Mouse (Mus musculus) hindbrain, embryonic 11.5 days (tissue): Measurements from ENCODE around the gene Gm10668. TPM values are rescaled to one million over a fixed set of nuclear protein-coding genes. Genes with fewer than 3 reads are reported as not detected.
"Not testable (repeated sequence)": the region's sequence is repeated elsewhere in the genome, so short reads cannot be mapped to it uniquely, and the experiment has no call there.

Experiments
- ATAC-seq: fragments of 200-750 bp; cut with Nextera tagmentation; 2 replicates; pipeline ENCODE4 v1.8.0; 2017; ENCODE audit warnings: mild to moderate bottlenecking, moderate TSS enrichment, moderate library complexity; ENCODE audit not compliant: low FRiP score
- DNase-seq: peaks from one replicate; pipeline ENCODE4 v3.0.0-alpha.2; 2015; ENCODE audit warnings: low spot score
- H3K27ac ChIP-seq: fragments of 300-500 bp; sonication (generic); 2 replicates; pipeline ENCODE4 v1.5.1; 2014; ENCODE audit warnings: mild to moderate bottlenecking, low read depth, low read length
- H3K27me3 ChIP-seq: fragments of 300-500 bp; sonication (generic); 2 replicates; pipeline ENCODE4 v1.6.1; 2014; ENCODE audit warnings: mild to moderate bottlenecking, low read length, moderate library complexity, mixed read lengths; ENCODE audit not compliant: control insufficient read depth, insufficient read depth
- H3K36me3 ChIP-seq: fragments of 300-500 bp; sonication (generic); 2 replicates; pipeline ENCODE4 v1.6.1; 2014; ENCODE audit warnings: mild to moderate bottlenecking, low read length, moderate library complexity, mixed read lengths; ENCODE audit not compliant: control insufficient read depth, insufficient read depth
- H3K4me1 ChIP-seq: fragments of 300-500 bp; sonication (generic); replicated peaks from 2 replicates; pipeline ENCODE4 v1.6.1; 2014; ENCODE audit warnings: low read length, mixed read lengths; ENCODE audit not compliant: control insufficient read depth, insufficient read depth
- H3K4me2 ChIP-seq: fragments of 300-500 bp; sonication (generic); replicated peaks from 2 replicates; pipeline ENCODE4 v1.6.1; 2014; ENCODE audit warnings: mild to moderate bottlenecking, low read depth, low read length
- H3K4me3 ChIP-seq: fragments of 300-500 bp; sonication (generic); 2 replicates; pipeline ENCODE4 v1.5.1; 2014; ENCODE audit warnings: low read depth, low read length
- H3K9ac ChIP-seq: fragments of 300-500 bp; sonication (generic); 2 replicates; pipeline ENCODE4 v1.6.1; 2014; ENCODE audit warnings: low read depth, low read length
- H3K9me3 ChIP-seq: fragments of 300-500 bp; sonication (generic); 2 replicates; pipeline ENCODE4 v1.6.1; 2016; ENCODE audit warnings: low read length; ENCODE audit not compliant: control insufficient read depth
- WGBS: fragments of 180-500 bp; shearing (Covaris S2); extraction: QIAGEN DNeasy Blood & Tissue Kit; methylation state at CpG from one replicate; pipeline ENCODE4 v1.1.7; 2014; 5-methylcytosine and 5-hydroxymethylcytosine counted together
- polyA plus RNA-seq: library from polyadenylated mRNA; unstranded; fragments of >200 nt; fragmentation: Nextera tagmentation; extraction: Ambion mirVana; gene quantifications from 2 replicates; pipeline ENCODE4 v1.2.1, GENCODE M21; 2014

The Gm10668 gene
- polyA plus RNA-seq, result not detected in 2 replicates

- H3K36me3 ChIP-seq, H3K27me3 ChIP-seq, H3K9me3 ChIP-seq, H3K27ac ChIP-seq, H3K4me3 ChIP-seq, H3K4me2 ChIP-seq, DNase-seq, H3K9ac ChIP-seq, ATAC-seq, H3K4me1 ChIP-seq: not testable (repeated sequence)
- no CpG with 5 or more reads among the region's 1 CpGs for WGBS
Measured at GRCm38 (mm10) chr7:20730524-20730923, at the start of gene Gm10668. TSS of gene Gm10668 (minus strand) at chr7:20730624.

- ATAC-seq, result not testable (repeated sequence)
Measured at GRCm38 (mm10) chr7:20770885-20771284, 40.5 kb upstream of the Gm10668 start, which contains the start of gene Vmn1r112. TSS of gene Vmn1r112 (plus strand) at chr7:20771185.

GRCm38 (mm10) chr7:20703116-20703515 is 27.3 kb downstream of the Gm10668 start, which contains the start of gene Vmn1r111:
TSS of gene Vmn1r111 (minus strand) at chr7:20703216.
- not testable (repeated sequence) for H3K4me2 ChIP-seq, H3K4me1 ChIP-seq, H3K27me3 ChIP-seq, ATAC-seq, H3K4me3 ChIP-seq, H3K36me3 ChIP-seq, DNase-seq, H3K9me3 ChIP-seq, H3K27ac ChIP-seq, H3K9ac ChIP-seq
- no CpG with 5 or more reads among the region's 2 CpGs for WGBS

More at GRCm38 (mm10) chr7:20770885-20771284, 40.5 kb upstream of the Gm10668 start, which contains the start of gene Vmn1r112:
- DNase-seq, H3K36me3 ChIP-seq, H3K27me3 ChIP-seq, H3K9ac ChIP-seq, H3K4me2 ChIP-seq, H3K4me3 ChIP-seq, H3K27ac ChIP-seq, H3K9me3 ChIP-seq, H3K4me1 ChIP-seq: not testable (repeated sequence)
- no CpG with 5 or more reads among the region's 3 CpGs for WGBS

Other genes starting within 250 kb of the Gm10668 start
- not detected in 2 replicates for gene Vmn1r103, start 220.1 kb downstream of the Gm10668 start, polyA plus RNA-seq
- not detected in 2 replicates for gene Vmn1r104, start 196.8 kb downstream of the Gm10668 start, polyA plus RNA-seq
- not detected in 2 replicates for gene Gm5726, start 184.9 kb downstream of the Gm10668 start, polyA plus RNA-seq
- not detected in 2 replicates for gene Gm4141, start 154.4 kb downstream of the Gm10668 start, polyA plus RNA-seq
- gene Gm4513, start 131.6 kb downstream of the Gm10668 start, polyA plus RNA-seq, result not detected in 2 replicates
- not detected in 2 replicates for gene Vmn1r107, start 61.7 kb downstream of the Gm10668 start, polyA plus RNA-seq
- gene Vmn1r111, start 27.4 kb downstream of the Gm10668 start, polyA plus RNA-seq, result not detected in 2 replicates
- gene Vmn1r112, start 40.6 kb upstream of the Gm10668 start, polyA plus RNA-seq, result not detected in 2 replicates
- gene Vmn1r113, start 56.7 kb upstream of the Gm10668 start, polyA plus RNA-seq, result not detected in 2 replicates
- gene Vmn1r114, start 81.6 kb upstream of the Gm10668 start, polyA plus RNA-seq, result not detected in 2 replicates
- gene Vmn1r115, start 114.4 kb upstream of the Gm10668 start, polyA plus RNA-seq, result not detected in 2 replicates
- not detected in 2 replicates for gene Vmn1r116, start 141.6 kb upstream of the Gm10668 start, polyA plus RNA-seq
- not detected in 2 replicates for gene Vmn1r117, start 153.5 kb upstream of the Gm10668 start, polyA plus RNA-seq
- gene Vmn1r118, start 181.7 kb upstream of the Gm10668 start, polyA plus RNA-seq, result not detected in 2 replicates